ENCODE assay signal across 15 mouse cellular contexts in genomic region chr7:100216601-100217565, GRCm38 (mm10). TPM values are rescaled to one million over a fixed set of nuclear protein-coding genes. Genes with fewer than 3 reads are reported as not detected.
DNase-seq lines count a peak whose midpoint lies in the region; ATAC-seq and TF ChIP-seq lines count a peak whose summit lies in the region.
"Had no signal": no experiment of that assay in that cellular context is flagged by ENCODE, and none has a peak within 500 bp of the region (broad histone marks: within the 10 kb centered on the region; RNA-seq: fewer than 3 reads in every experiment).

No protein-coding gene starts in this region.

- no peaks in the 10 kb centered on the region for H3K27me3 ChIP-seq in kidney, embryonic 16.5 days (ENCODE audit: insufficient read depth, low read length)
- H3K27me3 ChIP-seq in embryonic facial prominence, embryonic 14.5 days (replicated peaks; ENCODE audit: control insufficient read depth, insufficient read depth, low read length): no peaks in the 10 kb centered on the region
- no peaks in the 10 kb centered on the region for H3K27me3 ChIP-seq in midbrain, embryonic 11.5 days (ENCODE audit: control insufficient read depth, insufficient read depth, low read length)

- TF ChIP-seq POLR2A in brain, embryonic 14.5 days (IDR thresholded peaks at IDR 0.05; ENCODE audit: borderline replicate concordance, extremely low read depth, insufficient read depth, insufficient read length, poor library complexity, severe bottlenecking): no peak

- no peak overlapping the region for H3K4me3 ChIP-seq in kidney, embryonic 16.5 days (ENCODE audit: low read length)
- no peak overlapping the region for H3K4me3 ChIP-seq in embryonic facial prominence, embryonic 14.5 days (ENCODE audit: low read depth, low read length)
- H3K4me3 ChIP-seq in midbrain, embryonic 11.5 days (ENCODE audit: low read depth, low read length): no peak overlapping the region
- H3K4me3 ChIP-seq: erythroblast, embryonic 14.5 days had no signal

- H3K36me3 ChIP-seq in kidney, embryonic 16.5 days (ENCODE audit: insufficient read depth, low read length): no peaks in the 10 kb centered on the region
- no peaks in the 10 kb centered on the region for H3K36me3 ChIP-seq in embryonic facial prominence, embryonic 14.5 days (ENCODE audit: control insufficient read depth, insufficient read depth, low read length)
- no peaks in the 10 kb centered on the region for H3K36me3 ChIP-seq in midbrain, embryonic 11.5 days (ENCODE audit: control insufficient read depth, insufficient read depth, low read length)

- no peak for DNase-seq in kidney, postnatal 14 days
- peak; percentile 77 for DNase-seq in brain, embryonic 14.5 days (ENCODE audit: low read depth)
- peak; percentile 34 for DNase-seq in embryonic facial prominence, embryonic 14.5 days (ENCODE audit: low spot score)
- peak; percentile 82 for DNase-seq in midbrain, embryonic 11.5 days (ENCODE audit: low spot score, missing footprints)
- DNase-seq in Muller cell, postnatal 12 days (ENCODE audit: inconsistent ontology term): no peak
- DNase-seq in heart, adult 8-10 months (ENCODE audit: low spot score): no peak
- DNase-seq: adrenal gland, adult 2 months; cerebellum, adult 11-12 months; gastrocnemius, postnatal 25 days; kidney, adult 11 months; layer of hippocampus, postnatal 36 days had no signal

- H3K9ac ChIP-seq in kidney, embryonic 16.5 days (replicated peaks; ENCODE audit: low read length): no peak overlapping the region
- H3K9ac ChIP-seq in embryonic facial prominence, embryonic 14.5 days (ENCODE audit: low read depth, low read length): no peak overlapping the region
- H3K9ac ChIP-seq in midbrain, embryonic 11.5 days (ENCODE audit: low read length): no peak overlapping the region
- H3K9ac ChIP-seq: liver, embryonic 14.5 days had no signal

- no peak for ATAC-seq in kidney, embryonic 16.5 days (ENCODE audit: low FRiP score, low TSS enrichment)
- peak; percentile 33; the same call in 1 of the 2 replicates for ATAC-seq in embryonic facial prominence, embryonic 14.5 days (ENCODE audit: low read depth)
- peak; percentile 67; the same call in 1 of the 2 replicates for ATAC-seq in midbrain, embryonic 11.5 days (ENCODE audit: low FRiP score)

- peaks cover 13% of the 10 kb centered on the region for H3K4me1 ChIP-seq in kidney, embryonic 16.5 days (ENCODE audit: insufficient read depth, low read length)
- H3K4me1 ChIP-seq in embryonic facial prominence, embryonic 14.5 days (ENCODE audit: control insufficient read depth, insufficient read depth, low read length): no peaks in the 10 kb centered on the region
- peaks cover 20% of the 10 kb centered on the region for H3K4me1 ChIP-seq in midbrain, embryonic 11.5 days (ENCODE audit: control insufficient read depth, insufficient read depth, low read length)

- peak overlapping the region; percentile 43; the same call in 1 of the 2 replicates for H3K27ac ChIP-seq in kidney, embryonic 16.5 days (ENCODE audit: low read length)
- H3K27ac ChIP-seq in embryonic facial prominence, embryonic 14.5 days (replicated peaks; ENCODE audit: low read depth, low read length): no peak overlapping the region
- H3K27ac ChIP-seq in midbrain, embryonic 11.5 days (ENCODE audit: low read depth, low read length): peak overlapping the region; percentile 57; the same call in 1 of the 2 replicates
- H3K27ac ChIP-seq: liver, embryonic 14.5 days had no signal

- H3K4me2 ChIP-seq in kidney, embryonic 16.5 days (replicated peaks; ENCODE audit: low read depth, low read length): no peak overlapping the region
- no peak overlapping the region for H3K4me2 ChIP-seq in embryonic facial prominence, embryonic 14.5 days (ENCODE audit: low read depth, low read length)
- H3K4me2 ChIP-seq in midbrain, embryonic 11.5 days: no peak overlapping the region

- 66% methylated on average over 9 of the region's 9 CpGs for WGBS in kidney, embryonic 16.5 days
- WGBS in embryonic facial prominence, embryonic 14.5 days: 77% methylated on average over 9 of the region's 9 CpGs
- 70% methylated on average over 9 of the region's 9 CpGs for WGBS in midbrain, embryonic 11.5 days

- no peak for TF ChIP-seq CTCF in brain, embryonic 14.5 days (IDR thresholded peaks at IDR 0.05; ENCODE audit: borderline replicate concordance, extremely low read depth, insufficient read depth, insufficient read length)

- no peaks in the 10 kb centered on the region for H3K9me3 ChIP-seq in kidney, embryonic 16.5 days (ENCODE audit: low read length)
- no peaks in the 10 kb centered on the region for H3K9me3 ChIP-seq in embryonic facial prominence, embryonic 14.5 days (ENCODE audit: control insufficient read depth, low read length)
- no peaks in the 10 kb centered on the region for H3K9me3 ChIP-seq in midbrain, embryonic 11.5 days (ENCODE audit: control insufficient read depth, low read length)

RNA-seq across cellular contexts. Expression of gene Pgm2l1, which starts 10.3 kb away (rescaled TPM):
- polyA plus RNA-seq in kidney, embryonic 16.5 days (2015; fragmentation: Nextera tagmentation; extraction: Ambion mirVana): 3.4 and 4.0 TPM in 2 replicates
- 26.1 and 43.5 TPM in 2 replicates for polyA plus RNA-seq in brain, embryonic 14.5 days (2012; rRNA removed)
- polyA plus RNA-seq in embryonic facial prominence, embryonic 14.5 days (2014; fragmentation: Nextera tagmentation; extraction: Ambion mirVana): 3.8 and 4.1 TPM in 2 replicates
- polyA plus RNA-seq in midbrain, embryonic 11.5 days (2014; fragmentation: Nextera tagmentation; extraction: Ambion mirVana): 8.0 and 9.3 TPM in 2 replicates
- total RNA-seq in heart, adult 8-10 months (2022): 1 to 10 TPM; 5.5 to 7.9 (median 7.2) TPM

RNA-seq across cellular contexts. Expression of gene Kcne3, which starts 40.6 kb away (rescaled TPM):
- 3.0 and 4.2 TPM in 2 replicates for polyA plus RNA-seq in kidney, embryonic 16.5 days (2015; fragmentation: Nextera tagmentation; extraction: Ambion mirVana)
- polyA plus RNA-seq in brain, embryonic 14.5 days (2012; rRNA removed): 1.5 and 1.9 TPM in 2 replicates
- 12.4 and 13.3 TPM in 2 replicates for polyA plus RNA-seq in embryonic facial prominence, embryonic 14.5 days (2014; fragmentation: Nextera tagmentation; extraction: Ambion mirVana)
- 1.1 and 3.0 TPM in 2 replicates for polyA plus RNA-seq in midbrain, embryonic 11.5 days (2014; fragmentation: Nextera tagmentation; extraction: Ambion mirVana)
- total RNA-seq in heart, adult 8-10 months (2022): 1 to 10 TPM in 1 of 4 experiments, under 1 TPM in 3; 0.28 to 1.5 (median 0.66) TPM
- total RNA-seq: ES-E14; layer of hippocampus, postnatal 36 days had no signal
- polyA plus RNA-seq: erythroblast, embryonic 14.5 days had no signal

RNA-seq across cellular contexts. Expression of gene Lipt2, which starts 57.8 kb away (rescaled TPM):
- 19.6 and 21.7 TPM in 2 replicates for polyA plus RNA-seq in kidney, embryonic 16.5 days (2015; fragmentation: Nextera tagmentation; extraction: Ambion mirVana)
- 10.6 and 14.0 TPM in 2 replicates for polyA plus RNA-seq in brain, embryonic 14.5 days (2012; rRNA removed)
- 21.0 and 27.1 TPM in 2 replicates for polyA plus RNA-seq in embryonic facial prominence, embryonic 14.5 days (2014; fragmentation: Nextera tagmentation; extraction: Ambion mirVana)
- polyA plus RNA-seq in midbrain, embryonic 11.5 days (2014; fragmentation: Nextera tagmentation; extraction: Ambion mirVana): 16.7 and 18.7 TPM in 2 replicates
- total RNA-seq in heart, adult 8-10 months (2022): 1 to 10 TPM; 4.4 to 6.3 (median 5.4) TPM

Comparison
In these comparisons a context has a peak if more than half of its experiments do, and no peak if none do; other contexts are left out.
1. DNase-seq: peak in brain, embryonic 14.5 days (single experiment), embryonic facial prominence, embryonic 14.5 days (single experiment) and midbrain, embryonic 11.5 days (single experiment); none in kidney, postnatal 14 days (single experiment), Muller cell, postnatal 12 days (single experiment) and heart, adult 8-10 months (single experiment).